Mouse (Mus musculus): ENCODE measurements around the gene Med29. TPM values are rescaled to one million over a fixed set of nuclear protein-coding genes. Genes with fewer than 3 reads are reported as not detected.

The Med29 gene
- polyA plus RNA-seq, 1 experiment from 2014 or later: 42.2 TPM

DNA sequence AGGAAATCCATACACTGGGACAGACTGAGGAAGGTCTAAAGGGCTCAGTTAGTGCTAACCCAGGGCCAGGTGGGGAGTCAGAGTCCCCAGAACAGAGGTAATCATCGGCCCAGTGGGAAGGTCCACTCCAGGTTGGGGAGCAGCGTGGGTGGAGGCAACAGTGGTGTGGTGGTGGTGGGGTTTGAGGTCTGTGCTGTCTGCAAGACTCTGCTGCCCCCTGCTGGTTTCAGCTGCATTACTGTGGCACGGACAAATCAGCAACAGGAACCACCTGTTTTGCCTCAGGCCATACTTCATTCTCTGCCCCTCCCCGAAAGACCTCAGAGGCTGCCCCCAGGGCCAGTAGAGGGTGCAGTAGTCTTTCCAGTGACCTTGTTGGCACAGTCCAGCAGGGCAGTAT lies 6.0 kb downstream of the Med29 start:
- WGBS: 16% methylated on average over 4 of the region's 4 CpGs
- peaks cover 2% of the 10 kb centered on the region for H3K4me1 ChIP-seq (ENCODE audit: control insufficient read depth, insufficient read depth, low read length)
- no peak overlapping the region for H3K4me3 ChIP-seq (ENCODE audit: low read depth, low read length)
- no peaks in the 10 kb centered on the region for H3K27me3 ChIP-seq (ENCODE audit: control insufficient read depth, insufficient read depth, low read length)
- H3K9ac ChIP-seq (replicated peaks; ENCODE audit: low read depth, low read length): no peak overlapping the region
- H3K36me3 ChIP-seq (ENCODE audit: control insufficient read depth, insufficient read depth, low read length): peaks cover 22% of the 10 kb centered on the region
- no peaks in the 10 kb centered on the region for H3K9me3 ChIP-seq (ENCODE audit: control insufficient read depth, low read length)
- ATAC-seq (ENCODE audit: low read depth): peak; percentile 55; the same call in 1 of the 2 replicates
- no peak overlapping the region for H3K4me2 ChIP-seq (ENCODE audit: low read depth, low read length)
- no peak overlapping the region; the same call in 1 of the 2 replicates for H3K27ac ChIP-seq (ENCODE audit: low read depth, low read length)

DNA sequence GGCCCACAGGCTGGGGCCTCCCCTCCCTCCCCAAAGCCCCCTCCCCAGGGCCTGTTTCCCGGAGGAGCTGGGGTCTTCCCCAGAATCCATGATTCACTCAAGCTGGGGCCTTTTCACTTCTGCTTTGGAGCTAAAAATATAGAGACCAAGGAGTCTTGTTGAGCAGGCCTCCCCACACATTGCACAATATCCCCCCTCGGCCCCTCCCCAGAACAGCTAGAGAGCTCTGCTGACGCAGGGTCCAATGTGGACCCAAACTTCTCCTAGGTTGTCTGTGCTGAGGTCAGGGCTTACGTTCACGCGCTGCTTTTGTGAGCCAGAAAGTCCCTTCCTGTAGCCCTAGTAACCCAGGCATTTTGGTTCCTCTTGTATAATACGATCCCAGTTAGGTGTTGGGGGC lies 6.5 kb downstream of the Med29 start:
- Histone ChIP-seq H3K36me3 (ENCODE audit: control insufficient read depth, insufficient read depth, low read length) (peaks cover 22% of the 10 kb centered on the region), H3K27me3 (ENCODE audit: control insufficient read depth, insufficient read depth, low read length) (no peaks in the 10 kb centered on the region), H3K4me2 (ENCODE audit: low read depth, low read length) (no peak overlapping the region), H3K4me1 (ENCODE audit: control insufficient read depth, insufficient read depth, low read length) (peaks cover 6% of the 10 kb centered on the region; the same call in 1 of the 2 replicates), H3K9ac (replicated peaks; ENCODE audit: low read depth, low read length) (no peak overlapping the region), H3K4me3 (ENCODE audit: low read depth, low read length) (no peak overlapping the region), H3K27ac (ENCODE audit: low read depth, low read length) (no peak overlapping the region; the same call in 1 of the 2 replicates), H3K9me3 (ENCODE audit: control insufficient read depth, low read length) (no peaks in the 10 kb centered on the region)
- WGBS: 87% methylated on average over 7 of the region's 7 CpGs
- no peak for ATAC-seq (ENCODE audit: low read depth)

DNA sequence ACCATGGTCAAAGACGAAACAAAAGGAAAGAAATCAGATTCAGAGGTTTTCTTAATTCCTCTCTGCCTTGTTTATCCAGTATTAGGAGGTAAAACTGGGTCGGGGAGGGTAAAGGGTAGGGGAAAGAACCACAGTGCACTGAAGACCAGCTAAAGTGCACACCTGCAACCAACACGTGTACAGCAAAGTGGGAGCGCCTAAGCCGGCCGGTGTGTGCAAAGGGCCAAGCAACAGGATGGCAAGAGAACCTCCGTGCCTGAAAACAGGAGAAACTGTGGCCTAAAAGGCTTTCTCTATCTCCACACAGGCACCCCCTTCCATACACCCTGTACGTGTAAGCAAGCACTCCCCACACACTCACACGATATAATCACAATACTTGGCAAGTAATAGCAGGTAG lies 7.3 kb downstream of the Med29 start:
- Histone ChIP-seq H3K9ac (replicated peaks; ENCODE audit: low read depth, low read length) (no peak overlapping the region), H3K36me3 (ENCODE audit: control insufficient read depth, insufficient read depth, low read length) (peaks cover 16% of the 10 kb centered on the region), H3K27ac (ENCODE audit: low read depth, low read length) (no peak overlapping the region), H3K4me2 (ENCODE audit: low read depth, low read length) (no peak overlapping the region), H3K4me3 (ENCODE audit: low read depth, low read length) (no peak overlapping the region), H3K9me3 (ENCODE audit: control insufficient read depth, low read length) (no peaks in the 10 kb centered on the region), H3K27me3 (ENCODE audit: control insufficient read depth, insufficient read depth, low read length) (no peaks in the 10 kb centered on the region), H3K4me1 (ENCODE audit: control insufficient read depth, insufficient read depth, low read length) (peaks cover 9% of the 10 kb centered on the region; the same call in 1 of the 2 replicates)
- no peak for ATAC-seq (ENCODE audit: low read depth)
- WGBS: 89% methylated on average over 9 of the region's 9 CpGs

DNA sequence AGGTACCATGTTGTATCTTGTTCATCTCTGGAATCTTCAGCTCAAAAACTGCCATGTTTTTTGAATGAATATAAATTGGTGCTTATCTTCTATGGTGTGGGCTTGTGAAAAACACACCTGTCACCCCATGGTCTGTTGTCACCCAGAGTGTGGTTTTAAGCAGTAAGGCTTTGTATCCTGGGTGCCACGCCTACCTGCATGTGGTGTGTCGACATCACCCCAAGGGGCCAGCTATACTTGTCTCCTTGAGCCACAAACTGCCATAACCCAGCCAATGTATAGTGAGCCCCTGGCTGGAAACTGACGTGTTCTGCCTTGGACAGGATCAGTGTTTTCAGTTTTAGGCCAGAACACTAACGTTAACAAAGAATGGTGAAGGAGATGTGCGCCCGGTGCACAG lies 8.3 kb downstream of the Med29 start:
- H3K36me3 ChIP-seq (ENCODE audit: control insufficient read depth, insufficient read depth, low read length): peaks cover 10% of the 10 kb centered on the region; the same call in 1 of the 2 replicates
- no peaks in the 10 kb centered on the region for H3K27me3 ChIP-seq (ENCODE audit: control insufficient read depth, insufficient read depth, low read length)
- no peak overlapping the region for H3K9ac ChIP-seq (replicated peaks; ENCODE audit: low read depth, low read length)
- no peak overlapping the region for H3K4me2 ChIP-seq (ENCODE audit: low read depth, low read length)
- no peaks in the 10 kb centered on the region for H3K9me3 ChIP-seq (ENCODE audit: control insufficient read depth, low read length)
- ATAC-seq (ENCODE audit: low read depth): no peak
- no peak overlapping the region for H3K4me3 ChIP-seq (ENCODE audit: low read depth, low read length)
- H3K4me1 ChIP-seq (ENCODE audit: control insufficient read depth, insufficient read depth, low read length): peaks cover 11% of the 10 kb centered on the region; the same call in 1 of the 2 replicates
- WGBS: 89% methylated on average over 6 of the region's 6 CpGs
- H3K27ac ChIP-seq (ENCODE audit: low read depth, low read length): no peak overlapping the region

DNA sequence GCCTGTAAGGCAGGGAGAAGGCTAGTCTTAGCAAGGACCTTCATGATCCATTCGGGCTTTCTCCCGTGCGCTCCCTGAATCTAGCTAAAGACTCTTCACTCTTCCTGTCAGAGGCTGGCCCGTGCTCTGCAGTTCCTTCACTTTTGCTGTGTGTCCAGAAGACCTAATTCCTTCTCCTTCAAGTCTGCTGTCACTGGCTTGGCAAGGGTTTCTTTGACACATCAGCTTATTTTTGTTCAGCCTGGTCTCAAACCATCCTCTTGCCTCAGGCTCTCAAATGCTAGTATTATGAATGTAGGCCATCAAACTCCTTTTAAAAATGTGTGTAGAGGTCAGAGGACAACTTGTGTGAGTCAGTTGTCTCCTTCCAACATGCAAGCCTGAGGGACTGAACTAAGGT lies 8.9 kb downstream of the Med29 start:
- peaks cover 12% of the 10 kb centered on the region; the same call in 1 of the 2 replicates for H3K4me1 ChIP-seq (ENCODE audit: control insufficient read depth, insufficient read depth, low read length)
- H3K36me3 ChIP-seq (ENCODE audit: control insufficient read depth, insufficient read depth, low read length): peaks cover 4% of the 10 kb centered on the region; the same call in 1 of the 2 replicates
- no peak overlapping the region for H3K4me2 ChIP-seq (ENCODE audit: low read depth, low read length)
- no peaks in the 10 kb centered on the region for H3K27me3 ChIP-seq (ENCODE audit: control insufficient read depth, insufficient read depth, low read length)
- no peak overlapping the region for H3K27ac ChIP-seq (ENCODE audit: low read depth, low read length)
- H3K9ac ChIP-seq (replicated peaks; ENCODE audit: low read depth, low read length): no peak overlapping the region
- 87% methylated on average over 4 of the region's 4 CpGs for WGBS
- H3K9me3 ChIP-seq (ENCODE audit: control insufficient read depth, low read length): no peaks in the 10 kb centered on the region
- no peak for ATAC-seq (ENCODE audit: low read depth)
- H3K4me3 ChIP-seq (ENCODE audit: low read depth, low read length): no peak overlapping the region

DNA sequence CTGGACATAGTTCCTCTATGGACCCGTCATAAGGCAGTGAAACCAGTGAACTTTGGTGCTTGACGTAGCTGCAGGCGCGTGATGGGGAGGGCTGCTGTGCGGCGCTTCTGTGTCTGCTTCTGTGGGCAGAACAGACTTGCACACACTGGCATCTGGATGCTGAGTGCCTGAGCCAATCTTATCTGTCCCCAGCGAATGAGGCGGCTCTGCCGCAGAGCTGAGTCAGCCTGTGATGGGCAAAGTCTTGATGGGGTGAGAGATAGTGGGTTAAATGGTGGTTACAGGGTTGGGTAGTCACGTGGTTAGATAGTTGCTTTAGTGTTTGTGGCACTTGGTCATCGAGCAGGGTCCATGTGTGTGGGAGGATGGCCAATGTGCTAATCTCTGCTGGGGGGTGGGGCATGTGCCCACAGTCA lies 9.5 kb downstream of the Med29 start:
- no peaks in the 10 kb centered on the region for H3K27me3 ChIP-seq (ENCODE audit: control insufficient read depth, insufficient read depth, low read length)
- no peak for ATAC-seq (ENCODE audit: low read depth)
- peaks cover 3% of the 10 kb centered on the region; the same call in 1 of the 2 replicates for H3K36me3 ChIP-seq (ENCODE audit: control insufficient read depth, insufficient read depth, low read length)
- H3K4me3 ChIP-seq (ENCODE audit: low read depth, low read length): no peak overlapping the region
- no peaks in the 10 kb centered on the region for H3K9me3 ChIP-seq (ENCODE audit: control insufficient read depth, low read length)
- no peak overlapping the region for H3K27ac ChIP-seq (ENCODE audit: low read depth, low read length)
- H3K4me2 ChIP-seq (ENCODE audit: low read depth, low read length): no peak overlapping the region
- WGBS: 73% methylated on average over 11 of the region's 11 CpGs
- peaks cover 12% of the 10 kb centered on the region; the same call in 1 of the 2 replicates for H3K4me1 ChIP-seq (ENCODE audit: control insufficient read depth, insufficient read depth, low read length)
- H3K9ac ChIP-seq (replicated peaks; ENCODE audit: low read depth, low read length): no peak overlapping the region

GRCm38 (mm10) chr7:28382347-28382951 lies 10.1 kb downstream of the Med29 start:
- H3K9ac ChIP-seq (replicated peaks; ENCODE audit: low read depth, low read length): no peak overlapping the region
- H3K27me3 ChIP-seq (ENCODE audit: control insufficient read depth, insufficient read depth, low read length): no peaks in the 10 kb centered on the region
- H3K4me1 ChIP-seq (ENCODE audit: control insufficient read depth, insufficient read depth, low read length): peaks cover 12% of the 10 kb centered on the region; the same call in 1 of the 2 replicates
- H3K9me3 ChIP-seq (ENCODE audit: control insufficient read depth, low read length): no peaks in the 10 kb centered on the region
- peak overlapping the region; percentile 33; the same call in 1 of the 2 replicates for H3K4me2 ChIP-seq (ENCODE audit: low read depth, low read length)
- H3K27ac ChIP-seq (ENCODE audit: low read depth, low read length): no peak overlapping the region
- no peak for ATAC-seq (ENCODE audit: low read depth)
- 83% methylated on average over 11 of the region's 12 CpGs for WGBS
- H3K36me3 ChIP-seq (ENCODE audit: control insufficient read depth, insufficient read depth, low read length): peaks cover 3% of the 10 kb centered on the region; the same call in 1 of the 2 replicates
- H3K4me3 ChIP-seq (ENCODE audit: low read depth, low read length): no peak overlapping the region

GRCm38 (mm10) chr7:28381938-28382337 lies 10.6 kb downstream of the Med29 start:
- H3K36me3 ChIP-seq (ENCODE audit: control insufficient read depth, insufficient read depth, low read length): peaks cover 3% of the 10 kb centered on the region; the same call in 1 of the 2 replicates
- H3K4me3 ChIP-seq (ENCODE audit: low read depth, low read length): 0 out of 2 replicates have a peak overlapping the region, but pooled peaks have one; percentile 6
- H3K4me2 ChIP-seq (ENCODE audit: low read depth, low read length): peak overlapping the region; percentile 33; the same call in 1 of the 2 replicates
- no peak for ATAC-seq (ENCODE audit: low read depth)
- H3K27me3 ChIP-seq (ENCODE audit: control insufficient read depth, insufficient read depth, low read length): no peaks in the 10 kb centered on the region
- H3K9ac ChIP-seq (replicated peaks; ENCODE audit: low read depth, low read length): peak overlapping the region; percentile 41; the same call in 1 of the 2 replicates
- peak overlapping the region; percentile 56 for H3K27ac ChIP-seq (ENCODE audit: low read depth, low read length)
- H3K9me3 ChIP-seq (ENCODE audit: control insufficient read depth, low read length): no peaks in the 10 kb centered on the region
- WGBS: 9% methylated on average over 17 of the region's 20 CpGs
- H3K4me1 ChIP-seq (ENCODE audit: control insufficient read depth, insufficient read depth, low read length): peaks cover 12% of the 10 kb centered on the region; the same call in 1 of the 2 replicates

Measured in neural tube, embryonic 14.5 days (tissue).